9 mouse cellular contexts compared by ENCODE assay signal in genomic region chr17:33897114-33897794, GRCm38 (mm10). TPM values are rescaled to one million over a fixed set of nuclear protein-coding genes. Genes with fewer than 3 reads are reported as not detected.
DNase-seq lines count a peak whose midpoint lies in the region; TF ChIP-seq lines count a peak whose summit lies in the region.
"Had no signal": no experiment of that assay in that cellular context is flagged by ENCODE, and none has a peak within 500 bp of the region (broad histone marks: within the 10 kb centered on the region; RNA-seq: fewer than 3 reads in every experiment).

No protein-coding gene starts in this region.

- peak; percentile 46 for TF ChIP-seq CTCF in bone marrow macrophage, adult 2 months (IDR thresholded peaks at IDR 0.05; ENCODE audit: low read depth, low read length)

- no peak overlapping the region for H3K27ac ChIP-seq in bone marrow macrophage, adult 2 months (ENCODE audit: insufficient read depth, low read depth, low read length)
- H3K27ac ChIP-seq: lung, embryonic 15.5 days had no signal

- no peak overlapping the region for H3K4me3 ChIP-seq in bone marrow macrophage, adult 2 months (ENCODE audit: insufficient read depth, low read length)
- H3K4me3 ChIP-seq: lung, embryonic 15.5 days had no signal

- no peak for TF ChIP-seq POLR2A in bone marrow macrophage, adult 2 months (IDR thresholded peaks at IDR 0.05; ENCODE audit: borderline replicate concordance, low read depth, low read length)

- H3K4me1 ChIP-seq in bone marrow macrophage, adult 2 months (ENCODE audit: control insufficient read depth, insufficient read depth, low read length), result peaks cover 6% of the 10 kb centered on the region
- H3K4me1 ChIP-seq: lung, embryonic 15.5 days had no signal

- DNase-seq in heart, adult 11 months, result peak; percentile 90
- no peak for DNase-seq in heart, adult 9 months (ENCODE audit: low spot score in 2 of 2)
- peak; percentile 65 to 66 for DNase-seq in B cell, adult 2 months
- peak; percentile 55 to 64 for DNase-seq in kidney, postnatal 4 days
- peak; percentile 67 for DNase-seq in retina, postnatal 7 days (ENCODE audit: low read depth, low spot score)
- no peak for DNase-seq in frontal cortex, postnatal 10 days (ENCODE audit: low spot score in 2 of 2)
- no peak for DNase-seq in layer of hippocampus, postnatal 36 days

RNA-seq across cellular contexts. Expression of gene Kifc1, which starts 6.8 kb away (rescaled TPM):
- polyA plus RNA-seq in bone marrow macrophage, adult 2 months (2012; ENCODE audit: insufficient read depth, insufficient read length, missing spikeins), result 35.5 and 36.3 TPM in 2 replicates
- total RNA-seq in layer of hippocampus, postnatal 36 days (2021), result 1 to 10 TPM; 1.9 to 2.5 TPM

RNA-seq across cellular contexts. Expression of gene Platr17, which starts 7.7 kb away (rescaled TPM):
- 3.5 and 6.4 TPM in 2 replicates for polyA plus RNA-seq in bone marrow macrophage, adult 2 months (2012; ENCODE audit: insufficient read depth, insufficient read length, missing spikeins)
- not detected for total RNA-seq in layer of hippocampus, postnatal 36 days (2021)

RNA-seq across cellular contexts. Expression of gene Daxx, which starts 12.0 kb away (rescaled TPM):
- 58.1 and 69.3 TPM in 2 replicates for polyA plus RNA-seq in bone marrow macrophage, adult 2 months (2012; ENCODE audit: insufficient read depth, insufficient read length, missing spikeins)
- total RNA-seq in layer of hippocampus, postnatal 36 days (2021), result 10 to 100 TPM; 25.4 to 33.0 TPM

RNA-seq across cellular contexts. Expression of gene Tapbp, which starts 18.4 kb away (rescaled TPM):
- polyA plus RNA-seq in bone marrow macrophage, adult 2 months (2012; ENCODE audit: insufficient read depth, insufficient read length, missing spikeins), result 389 and 454 TPM in 2 replicates
- total RNA-seq in layer of hippocampus, postnatal 36 days (2021), result 10 to 100 TPM; 32.5 to 38.9 TPM

RNA-seq across cellular contexts. Expression of gene Zbtb22, which starts 18.4 kb away (rescaled TPM):
- 21.8 and 24.0 TPM in 2 replicates for polyA plus RNA-seq in bone marrow macrophage, adult 2 months (2012; ENCODE audit: insufficient read depth, insufficient read length, missing spikeins)
- 10 to 100 TPM; 26.9 to 30.8 TPM for total RNA-seq in layer of hippocampus, postnatal 36 days (2021)

Comparison
In these comparisons a context has a peak if more than half of its experiments do, and no peak if none do; other contexts are left out.
1. DNase-seq: peak in heart, adult 11 months (single experiment), B cell, adult 2 months (2 of 2), kidney, postnatal 4 days (2 of 2) and retina, postnatal 7 days (single experiment); none in heart, adult 9 months (0 of 2), frontal cortex, postnatal 10 days (0 of 2) and layer of hippocampus, postnatal 36 days (0 of 2).